Mouse (Mus musculus) left cerebral cortex, postnatal 36 days (tissue): ENCODE measurements at regions not wholly inside any gene's neighbourhood (a gene's known extent, or its start where the extent isn't known, plus 50 kb on each side); places are given as distances from the start of the nearest gene placed in this dataset.

Experiments
- DNase-seq, 2 experiments: peaks; one replicate each; pipeline ENCODE4 v3.0.0; 2021 to 2022; ENCODE audit warnings: low spot score in 2 of 2, mixed read lengths in 1 of 2
- intact Hi-C: fragments of 180-260 bp; cut with DNase I; formaldehyde crosslinking; loops from one replicate; pipeline ENCODE4 v1.15.1; 2025

- intact Hi-C loops: loop anchor here (10.0 kb wide), 1 partner anchor 126 kb away; no protein-coding TSS in a partner anchor
- peak in 1 of 2 experiments; percentile 1 for DNase-seq
Observed at GRCm38 (mm10) chr3:41170566-41170965, 87.7 kb upstream of the Pgrmc2 start.

- peak; percentile 4 to 10 for DNase-seq
- intact Hi-C loops: no loop called here
Observed at GRCm38 (mm10) chr3:41169430-41169829, 86.6 kb upstream of the Pgrmc2 start.

- no peak for DNase-seq
- intact Hi-C loops: no loop called here
Observed at GRCm38 (mm10) chr3:41168181-41168967, 85.5 kb upstream of the Pgrmc2 start.

GRCm38 (mm10) chr3:41167476-41167875 is 84.6 kb upstream of the Pgrmc2 start:
- intact Hi-C loops: no loop called here
- DNase-seq: no peak

DNA sequence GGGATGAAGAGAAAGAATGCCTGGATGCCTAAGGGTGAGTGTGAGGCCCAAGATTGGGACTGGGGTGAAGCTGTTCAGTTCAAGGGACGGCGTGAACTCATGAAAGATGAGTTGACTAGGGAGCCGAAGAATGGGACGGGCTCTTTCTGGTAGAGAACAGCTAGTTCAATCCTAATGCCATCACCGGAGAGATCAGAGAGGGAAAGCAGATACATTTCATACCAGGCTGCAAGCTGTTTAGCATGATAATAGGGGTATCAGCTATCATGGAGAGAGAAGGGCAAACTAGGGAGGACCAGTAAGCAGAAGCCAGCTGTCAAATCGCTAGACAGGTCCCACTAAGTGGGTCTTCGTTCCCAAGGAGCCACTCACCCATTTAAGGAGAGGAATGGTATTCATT is 81.9 kb upstream of the Pgrmc2 start:
- intact Hi-C loops: no loop called here
- DNase-seq: no peak

DNA sequence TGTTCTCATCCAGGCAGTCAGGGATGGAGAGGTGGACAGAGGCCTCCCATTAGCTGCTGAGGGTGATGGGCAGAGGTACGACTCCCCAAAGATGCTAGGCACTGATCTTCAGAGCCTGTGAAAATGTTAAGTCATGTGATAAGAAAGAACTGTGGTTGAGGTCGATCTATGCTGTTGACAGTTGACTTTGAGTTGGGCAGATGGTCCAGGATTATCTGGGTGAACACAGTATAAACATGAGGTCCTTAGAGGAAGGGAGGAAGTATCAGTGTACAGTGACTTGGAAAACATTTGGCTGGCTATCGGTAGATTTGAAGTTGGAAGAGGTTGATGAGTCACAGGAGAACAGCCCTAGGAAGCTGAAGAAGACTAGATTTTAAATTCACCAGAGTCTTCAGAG is 80.9 kb upstream of the Pgrmc2 start:
- intact Hi-C loops: no loop called here
- DNase-seq: no peak

- intact Hi-C loops: no loop called here
Observed at GRCm38 (mm10) chr3:41162514-41162913, 79.7 kb upstream of the Pgrmc2 start.

GRCm38 (mm10) chr3:41160648-41161047 is 77.8 kb upstream of the Pgrmc2 start:
- no peak for DNase-seq
- intact Hi-C loops: no loop called here

More at GRCm38 (mm10) chr3:41162514-41162913, 79.7 kb upstream of the Pgrmc2 start:
- no peak for DNase-seq

GRCm38 (mm10) chr3:41158314-41158973 is 75.6 kb upstream of the Pgrmc2 start:
- intact Hi-C loops: no loop called here
- DNase-seq: no peak

- intact Hi-C loops: no loop called here
- DNase-seq: no peak
Observed at GRCm38 (mm10) chr3:41157428-41157827, 74.6 kb upstream of the Pgrmc2 start.

DNA sequence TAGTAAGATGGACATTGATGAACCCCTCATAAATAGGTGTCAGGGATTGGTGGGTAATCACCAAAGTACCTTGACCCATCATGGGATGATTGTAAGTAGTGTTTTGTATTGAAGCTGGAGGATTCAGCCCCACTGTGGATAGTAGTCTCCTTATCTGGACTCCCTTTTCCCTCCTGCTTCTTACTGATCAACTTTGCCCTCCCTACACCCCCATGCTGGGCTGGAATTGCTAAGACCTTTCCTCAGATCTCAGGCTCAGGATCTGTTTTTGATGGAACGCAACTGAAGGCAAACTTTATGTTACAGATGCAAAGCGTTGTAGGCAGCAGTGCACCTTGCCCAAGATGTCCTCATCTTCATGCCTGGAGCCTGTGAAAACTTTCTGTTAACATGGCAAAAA is 73.7 kb upstream of the Pgrmc2 start:
- intact Hi-C loops: no loop called here
- DNase-seq: no peak

GRCm38 (mm10) chr3:41155132-41155760 is 72.4 kb upstream of the Pgrmc2 start:
- intact Hi-C loops: no loop called here
- peak; percentile 14 to 19 for DNase-seq

- intact Hi-C loops: no loop called here
- no peak for DNase-seq
Observed at GRCm38 (mm10) chr3:41154402-41154801, 71.6 kb upstream of the Pgrmc2 start.

DNA sequence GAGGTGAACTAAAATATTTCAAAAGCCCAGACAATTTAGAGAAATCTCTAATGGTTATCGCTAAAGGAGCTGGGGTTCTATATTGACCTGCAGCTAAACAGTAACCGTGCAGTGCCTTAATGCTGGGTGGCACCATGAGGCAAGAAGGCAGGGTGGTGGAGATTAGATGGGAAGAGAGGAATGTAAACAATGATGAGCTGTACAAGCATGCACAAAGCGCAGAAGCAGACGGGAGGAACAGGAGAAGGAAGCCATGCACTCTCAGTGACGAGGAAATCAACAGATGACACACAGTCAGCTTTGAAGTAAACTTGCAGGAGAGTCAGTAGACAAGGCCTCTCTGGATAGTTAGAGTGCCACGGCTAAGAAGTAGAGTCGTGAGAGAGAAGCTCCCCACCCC is 69.1 kb upstream of the Pgrmc2 start:
- no peak for DNase-seq
- intact Hi-C loops: no loop called here

GRCm38 (mm10) chr3:41140391-41140790 is 57.5 kb upstream of the Pgrmc2 start:
- DNase-seq: no peak

DNA sequence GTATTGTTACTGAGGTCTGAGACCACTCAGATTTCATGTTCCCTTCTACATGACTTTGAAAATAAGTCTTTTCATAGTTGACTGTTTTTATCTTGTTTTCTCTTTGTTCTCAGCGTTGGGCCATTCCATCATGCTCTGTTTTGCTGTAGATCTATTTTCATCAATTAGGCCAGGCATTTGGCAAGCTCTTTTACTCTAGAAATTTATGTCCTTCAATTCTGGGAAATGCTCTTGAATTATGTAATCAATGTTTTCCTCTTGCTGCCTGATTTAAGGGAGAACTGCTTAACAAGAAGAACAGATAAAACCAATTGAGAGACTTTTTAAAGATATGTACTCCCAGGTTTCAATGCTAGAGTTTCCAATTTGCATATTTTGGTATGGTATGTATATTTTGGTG is 55.1 kb upstream of the Pgrmc2 start:
- intact Hi-C loops: no loop called here
- DNase-seq: no peak

More at GRCm38 (mm10) chr3:41140391-41140790, 57.5 kb upstream of the Pgrmc2 start:
- intact Hi-C loops: no loop called here

- intact Hi-C loops: no loop called here
- no peak for DNase-seq
Observed at GRCm38 (mm10) chr3:41132889-41133288, 50.0 kb upstream of the Pgrmc2 start.
